Mouse (Mus musculus) heart, embryonic 14.5 days (tissue): ENCODE data around the gene Znrd1. TPM values are rescaled to one million over a fixed set of nuclear protein-coding genes. Genes with fewer than 3 reads are reported as not detected.

Experiments used
- ATAC-seq: fragments of 200-750 bp; cut with Nextera tagmentation; 2 replicates; pipeline ENCODE4 v1.8.0; 2017; ENCODE audit warnings: low read depth, moderate TSS enrichment; ENCODE audit not compliant: insufficient number of reproducible peaks, insufficient read depth, low FRiP score
- H3K27ac ChIP-seq, 2 experiments: fragments of 200-500 bp in 1 of 2; fragments of 300-500 bp in 1 of 2; sonication (generic) in 1 of 2; replicated peaks in 1 of 2; 2 replicates each; pipeline ENCODE4 v1.5.1; 2012 to 2014; ENCODE audit warnings: low read depth in 2 of 2, low read length in 2 of 2, control low read depth in 1 of 2, mild to moderate bottlenecking in 1 of 2, mixed read lengths in 1 of 2; ENCODE audit not compliant: control insufficient read depth in 1 of 2, insufficient read depth in 1 of 2
- H3K27me3 ChIP-seq: fragments of 300-500 bp; sonication (generic); 2 replicates; pipeline ENCODE4 v1.6.1; 2014; ENCODE audit warnings: mild to moderate bottlenecking, low read length, control low read depth; ENCODE audit not compliant: control insufficient read depth, insufficient read depth
- H3K36me3 ChIP-seq: fragments of 300-500 bp; sonication (generic); 2 replicates; pipeline ENCODE4 v1.6.1; 2014; ENCODE audit warnings: mild to moderate bottlenecking, control low read depth, low read length, mixed read lengths; ENCODE audit not compliant: control insufficient read depth, insufficient read depth
- H3K4me1 ChIP-seq, 2 experiments: fragments of 200-500 bp in 1 of 2; fragments of 300-500 bp in 1 of 2; sonication (generic) in 1 of 2; 2 replicates each; pipeline ENCODE4 v1.6.1; 2012 to 2014; ENCODE audit warnings: low read length in 2 of 2, control low read depth in 1 of 2, mixed read lengths in 1 of 2; ENCODE audit not compliant: control insufficient read depth in 2 of 2, insufficient read depth in 2 of 2
- H3K4me2 ChIP-seq: fragments of 300-500 bp; sonication (generic); 2 replicates; pipeline ENCODE4 v1.6.1; 2014; ENCODE audit warnings: mild to moderate bottlenecking, low read length
- H3K4me3 ChIP-seq, 2 experiments: fragments of 200-500 bp in 1 of 2; fragments of 300-500 bp in 1 of 2; sonication (generic) in 1 of 2; 2 replicates each; pipeline ENCODE4 v1.5.1; 2012 to 2014; ENCODE audit warnings: low read length in 2 of 2, mild to moderate bottlenecking in 2 of 2, control low read depth in 1 of 2, low read depth in 1 of 2, moderate library complexity in 1 of 2; ENCODE audit not compliant: control insufficient read depth in 1 of 2, insufficient read depth in 1 of 2
- H3K9ac ChIP-seq: fragments of 300-500 bp; sonication (generic); 2 replicates; pipeline ENCODE4 v1.6.1; 2014; ENCODE audit warnings: mild to moderate bottlenecking, low read length
- H3K9me3 ChIP-seq: fragments of 300-500 bp; sonication (generic); 2 replicates; pipeline ENCODE4 v1.6.1; 2016; ENCODE audit warnings: low read length, control low read depth; ENCODE audit not compliant: control insufficient read depth
- WGBS: fragments of 180-500 bp; shearing (Covaris S2); extraction: QIAGEN DNeasy Blood & Tissue Kit; methylation state at CpG from one replicate; pipeline ENCODE4 v1.1.7; 2014; 5-methylcytosine and 5-hydroxymethylcytosine counted together
- polyA plus RNA-seq: library from polyadenylated mRNA; unstranded; fragments of >200 nt; fragmentation: Nextera tagmentation; extraction: Ambion mirVana; gene quantifications from 2 replicates; pipeline ENCODE4 v1.2.1, GENCODE M21; 2014

Znrd1 gene
- polyA plus RNA-seq, 1 experiment from 2014 or later: 42.0 TPM

GRCm38 (mm10) chr17:36915076-36915475, 43.3 kb downstream of the Znrd1 start:
- no peak overlapping the region for H3K4me2 ChIP-seq
- no peak for ATAC-seq
- no peaks in the 10 kb centered on the region for H3K4me1 ChIP-seq
- no peaks in the 10 kb centered on the region for H3K36me3 ChIP-seq
- H3K4me3 ChIP-seq: no peak overlapping the region
- H3K9ac ChIP-seq: no peak overlapping the region
- H3K27ac ChIP-seq: no peak overlapping the region
- no peaks in the 10 kb centered on the region for H3K9me3 ChIP-seq
- peaks cover 6% of the 10 kb centered on the region; the same call in 1 of the 2 replicates for H3K27me3 ChIP-seq
- 12% methylated on average over 9 of the region's 9 CpGs for WGBS

- WGBS: 19% methylated on average over 2 of the region's 2 CpGs
- ATAC-seq: no peak
- Histone ChIP-seq H3K9me3 (no peaks in the 10 kb centered on the region), H3K27me3 (peaks cover 9% of the 10 kb centered on the region; the same call in 1 of the 2 replicates), H3K4me1 (no peaks in the 10 kb centered on the region), H3K4me3 (no peak overlapping the region), H3K9ac (no peak overlapping the region), H3K27ac (no peak overlapping the region), H3K36me3 (no peaks in the 10 kb centered on the region), H3K4me2 (no peak overlapping the region)
These were observed 44.3 kb downstream of the Znrd1 start for GRCm38 (mm10) chr17:36914108-36914507.

- H3K27me3 ChIP-seq: peaks cover 9% of the 10 kb centered on the region; the same call in 1 of the 2 replicates
- H3K36me3 ChIP-seq: no peaks in the 10 kb centered on the region
- ATAC-seq: no peak
- H3K9me3 ChIP-seq: no peaks in the 10 kb centered on the region
- whole genome bisulfite sequencing: 58% methylated on average over 2 of the region's 2 CpGs
- no peak overlapping the region for H3K9ac ChIP-seq
- H3K4me3 ChIP-seq: no peak overlapping the region
- no peak overlapping the region for H3K4me2 ChIP-seq
- no peak overlapping the region for H3K27ac ChIP-seq
- no peaks in the 10 kb centered on the region for H3K4me1 ChIP-seq
These were observed 46.3 kb downstream of the Znrd1 start for GRCm38 (mm10) chr17:36912031-36912430.

GRCm38 (mm10) chr17:36909802-36910201, 48.6 kb downstream of the Znrd1 start:
- Histone ChIP-seq H3K27ac (no peak overlapping the region), H3K36me3 (no peaks in the 10 kb centered on the region), H3K4me1 (no peaks in the 10 kb centered on the region), H3K4me2 (no peak overlapping the region), H3K9me3 (no peaks in the 10 kb centered on the region), H3K27me3 (peaks cover 9% of the 10 kb centered on the region; the same call in 1 of the 2 replicates), H3K9ac (no peak overlapping the region), H3K4me3 (no peak overlapping the region)
- WGBS: 33% methylated on average over 4 of the region's 4 CpGs
- no peak for ATAC-seq

- H3K9me3 ChIP-seq: no peaks in the 10 kb centered on the region
- no peak overlapping the region for H3K9ac ChIP-seq
- H3K4me3 ChIP-seq: no peak overlapping the region
- 26% methylated on average over 1 of the region's 1 CpGs for WGBS
- peaks cover 9% of the 10 kb centered on the region; the same call in 1 of the 2 replicates for H3K27me3 ChIP-seq
- ATAC-seq: no peak
- H3K36me3 ChIP-seq: no peaks in the 10 kb centered on the region
- no peak overlapping the region for H3K27ac ChIP-seq
- H3K4me1 ChIP-seq: no peaks in the 10 kb centered on the region
- no peak overlapping the region for H3K4me2 ChIP-seq
These were observed 50.1 kb downstream of the Znrd1 start for GRCm38 (mm10) chr17:36908235-36908634.

Other genes with a start within 250 kb of the Znrd1 start
- not detected in 2 replicates for gene H2-M10.5, start 185.6 kb downstream of the Znrd1 start, polyA plus RNA-seq
- gene H2-M10.6, start 146.4 kb downstream of the Znrd1 start, polyA plus RNA-seq: not detected in 2 replicates
- 17.6 and 18.8 TPM in 2 replicates for gene Trim26, start 121.4 kb downstream of the Znrd1 start, polyA plus RNA-seq
- gene Trim15, start 91.3 kb downstream of the Znrd1 start, polyA plus RNA-seq: 0.19 TPM in 1 of 2 replicates, not detected in the other
- 4.7 and 6.8 TPM in 2 replicates for gene Trim10, start 89.0 kb downstream of the Znrd1 start, polyA plus RNA-seq
- gene Trim40, start 68.4 kb downstream of the Znrd1 start, polyA plus RNA-seq: not detected in 2 replicates
- not detected in 2 replicates for gene Trim31, start 60.4 kb downstream of the Znrd1 start, polyA plus RNA-seq
- gene Rnf39, start 15.6 kb downstream of the Znrd1 start, polyA plus RNA-seq: 0.24 and 0.45 TPM in 2 replicates
- gene Ppp1r11, start 6.8 kb downstream of the Znrd1 start, polyA plus RNA-seq: 95.7 and 98.4 TPM in 2 replicates
- 8.1 and 8.6 TPM in 2 replicates for gene Znrd1as, start within 50 bp of the Znrd1 start, polyA plus RNA-seq
- 0.32 TPM in 1 of 2 replicates, not detected in the other for gene 2410137M14Rik, start 22.7 kb upstream of the Znrd1 start, polyA plus RNA-seq
- 0.23 and 0.75 TPM in 2 replicates for gene H2-M5, start 31.0 kb upstream of the Znrd1 start, polyA plus RNA-seq
- 38.3 and 43.4 TPM in 2 replicates for gene Zfp57, start 42.6 kb upstream of the Znrd1 start, polyA plus RNA-seq
- 0.15 TPM in 1 of 2 replicates, not detected in the other for gene Mog, start 64.8 kb upstream of the Znrd1 start, polyA plus RNA-seq
- gene Gabbr1, start 87.4 kb upstream of the Znrd1 start, polyA plus RNA-seq: 3.6 and 8.0 TPM in 2 replicates
- gene Olfr90, start 129.9 kb upstream of the Znrd1 start, polyA plus RNA-seq: not detected in 2 replicates
- not detected in 2 replicates for gene Olfr91, start 139.7 kb upstream of the Znrd1 start, polyA plus RNA-seq
- not detected in 2 replicates for gene Olfr92, start 161.5 kb upstream of the Znrd1 start, polyA plus RNA-seq
- not detected in 2 replicates for gene Olfr93, start 202.9 kb upstream of the Znrd1 start, polyA plus RNA-seq
- gene Ubd, start 235.3 kb upstream of the Znrd1 start, polyA plus RNA-seq: not detected in 2 replicates
- not detected in 2 replicates for gene Olfr94, start 242.4 kb upstream of the Znrd1 start, polyA plus RNA-seq